Mouse (Mus musculus) gastrocnemius, postnatal 36 days (tissue): ENCODE measurements around the gene Oxct2b. TPM values are rescaled to one million over a fixed set of nuclear protein-coding genes. Genes with fewer than 3 reads are reported as not detected.
"Not testable (repeated sequence)": the region's sequence is repeated elsewhere in the genome, so short reads cannot be mapped to it uniquely, and the experiment has no call there.

Experiments
- DNase-seq, 2 experiments: peaks; one replicate each; pipeline ENCODE4 v3.0.0; 2022
- intact Hi-C: fragments of 180-260 bp; cut with DNase I; formaldehyde crosslinking; loops from one replicate; pipeline ENCODE4 v1.15.1; 2025
- long read RNA-seq, 2 experiments: library from polyadenylated mRNA; stranded (forward); transcript quantifications; one replicate each; pipeline ENCODE4 v2.0.0; 2021
- total RNA-seq, 2 experiments: library from RNA; stranded (reverse); gene quantifications; 2 replicates each; pipeline ENCODE4 v1.2.3; 2021

The Oxct2b gene
- not detected for total RNA-seq
- long read RNA-seq, experiment 1: 0 reads
- long read RNA-seq, experiment 2: 0 reads

GRCm38 (mm10) chr4:123116011-123116410, at the start of gene Oxct2b:
TSS of gene Oxct2b (plus strand) at chr4:123116266.
- intact Hi-C loops: no loop called here
- no peak for DNase-seq

- intact Hi-C loops: no loop called here
- DNase-seq: no peak
Observed at GRCm38 (mm10) chr4:123068646-123069045, 47.4 kb upstream of the Oxct2b start.

GRCm38 (mm10) chr4:123071266-123071966, 44.6 kb upstream of the Oxct2b start:
- no peak for DNase-seq
- intact Hi-C loops: no loop called here

GRCm38 (mm10) chr4:123076928-123077327, 39.1 kb upstream of the Oxct2b start:
- DNase-seq: no peak
- intact Hi-C loops: no loop called here

GRCm38 (mm10) chr4:123078231-123078630, 37.8 kb upstream of the Oxct2b start:
- no peak for DNase-seq
- intact Hi-C loops: no loop called here

- no peak for DNase-seq
- intact Hi-C loops: loop anchor here (5.0 kb wide), 2 partner anchors 133 to 183 kb away; no protein-coding TSS in a partner anchor
Observed at GRCm38 (mm10) chr4:123080791-123081190, 35.3 kb upstream of the Oxct2b start.

GRCm38 (mm10) chr4:123082283-123083163, 33.5 kb upstream of the Oxct2b start:
- DNase-seq: peak in 1 of 2 experiments; percentile 49
- intact Hi-C loops: loop anchor here (1.0 to 5.0 kb wide), 3 partner anchors 87 to 185 kb away; partner anchors contain the start of gene Mycl

GRCm38 (mm10) chr4:123083323-123083902, 32.7 kb upstream of the Oxct2b start:
- intact Hi-C loops: loop anchor here (1.0 to 5.0 kb wide), 3 partner anchors 88 to 186 kb away; partner anchors contain the start of gene Mycl
- no peak for DNase-seq

GRCm38 (mm10) chr4:123085290-123085689, 30.8 kb upstream of the Oxct2b start:
- DNase-seq: no peak
- intact Hi-C loops: no loop called here

GRCm38 (mm10) chr4:123086381-123086780, 29.7 kb upstream of the Oxct2b start:
- intact Hi-C loops: no loop called here

GRCm38 (mm10) chr4:123092621-123093020, 23.4 kb upstream of the Oxct2b start:
- intact Hi-C loops: no loop called here
- no peak for DNase-seq

More at GRCm38 (mm10) chr4:123086381-123086780, 29.7 kb upstream of the Oxct2b start:
- DNase-seq: no peak

GRCm38 (mm10) chr4:123093064-123093776, 22.8 kb upstream of the Oxct2b start:
- intact Hi-C loops: no loop called here
- DNase-seq: no peak

- DNase-seq: no peak
- intact Hi-C loops: no loop called here
Observed at GRCm38 (mm10) chr4:123093869-123094268, 22.2 kb upstream of the Oxct2b start.

- intact Hi-C loops: no loop called here
- no peak for DNase-seq
Observed at GRCm38 (mm10) chr4:123104651-123105450, 11.2 kb upstream of the Oxct2b start, which contains the start of gene Bmp8b. TSS of gene Bmp8b (plus strand) at chr4:123105165.

GRCm38 (mm10) chr4:123105451-123105790, 10.6 kb upstream of the Oxct2b start:
- intact Hi-C loops: no loop called here
- no peak for DNase-seq

- DNase-seq, intact Hi-C loops: not testable (repeated sequence)
Observed at GRCm38 (mm10) chr4:123105929-123106328, 10.1 kb upstream of the Oxct2b start.

- no peak for DNase-seq
- intact Hi-C loops: no loop called here
Observed at GRCm38 (mm10) chr4:123106864-123107263, 9.2 kb upstream of the Oxct2b start.

GRCm38 (mm10) chr4:123108056-123108455, 8.0 kb upstream of the Oxct2b start:
- DNase-seq: no peak
- intact Hi-C loops: no loop called here

- no peak for DNase-seq
- intact Hi-C loops: no loop called here
Observed at GRCm38 (mm10) chr4:123110751-123111150, 5.3 kb upstream of the Oxct2b start.
